Mouse (Mus musculus) heart, postnatal 0 days (tissue): ENCODE data around the gene Arhgap24.

Experiments used
- CTCF ChIP-seq: IDR thresholded peaks from 2 replicates; pipeline ENCODE4 v1.5.1; 2016; ENCODE audit warnings: antibody characterized with exemption, control low read depth, low read depth
- EP300 ChIP-seq: IDR thresholded peaks from 2 replicates; pipeline ENCODE4 v1.6.1; 2016; ENCODE audit warnings: antibody characterized with exemption, low read depth

GRCm38 (mm10) chr5:102825538-102825937 is 344.3 kb downstream of the Arhgap24 start:
- TF ChIP-seq CTCF (no peak), EP300 (0 out of 2 replicates have a peak, but pooled peaks have one; percentile 45)
